Mouse (Mus musculus): Measurements from ENCODE around the gene Ankzf1. TPM values are rescaled to one million over a fixed set of nuclear protein-coding genes. Genes with fewer than 3 reads are reported as not detected.

Ankzf1 gene
- polyA plus RNA-seq, 1 experiment, result 17.4 TPM

GRCm38 (mm10) chr1:75223532-75223931 is 31.6 kb downstream of the Ankzf1 start:
- H3K36me3 ChIP-seq (ENCODE audit: control insufficient read depth, insufficient read depth, low read length, poor library complexity, severe bottlenecking), result no peaks in the 10 kb centered on the region
- H3K9ac ChIP-seq (ENCODE audit: low read depth, poor library complexity, severe bottlenecking), result no peak overlapping the region
- H3K4me1 ChIP-seq (ENCODE audit: control insufficient read depth, insufficient read depth, low read length), result peaks cover 13% of the 10 kb centered on the region
- no peak overlapping the region for H3K27ac ChIP-seq (ENCODE audit: insufficient read depth, low read length)
- H3K27me3 ChIP-seq (ENCODE audit: control insufficient read depth, insufficient read depth, low read length, poor library complexity, severe bottlenecking), result no peaks in the 10 kb centered on the region
- TF ChIP-seq CTCF (IDR thresholded peaks at IDR 0.05; ENCODE audit: low read depth, low read length), result no peak
- no peak for TF ChIP-seq EP300 (IDR thresholded peaks at IDR 0.05; ENCODE audit: insufficient read depth, low read depth, low read length)
- no peak for TF ChIP-seq POLR2A (IDR thresholded peaks at IDR 0.05; ENCODE audit: insufficient read depth, low read length)
- H3K4me3 ChIP-seq (ENCODE audit: low read depth, low read length), result no peak overlapping the region
- no peaks in the 10 kb centered on the region for H3K9me3 ChIP-seq (replicated peaks; ENCODE audit: control insufficient read depth, insufficient read depth, low read length, poor library complexity, severe bottlenecking)

- H3K4me3 ChIP-seq (ENCODE audit: low read depth, low read length), result no peak overlapping the region
- no peak overlapping the region for H3K9ac ChIP-seq (ENCODE audit: low read depth, poor library complexity, severe bottlenecking)
- H3K9me3 ChIP-seq (replicated peaks; ENCODE audit: control insufficient read depth, insufficient read depth, low read length, poor library complexity, severe bottlenecking), result no peaks in the 10 kb centered on the region
- H3K36me3 ChIP-seq (ENCODE audit: control insufficient read depth, insufficient read depth, low read length, poor library complexity, severe bottlenecking), result no peaks in the 10 kb centered on the region
- no peaks in the 10 kb centered on the region for H3K27me3 ChIP-seq (ENCODE audit: control insufficient read depth, insufficient read depth, low read length, poor library complexity, severe bottlenecking)
- H3K4me1 ChIP-seq (ENCODE audit: control insufficient read depth, insufficient read depth, low read length), result peaks cover 13% of the 10 kb centered on the region
- no peak overlapping the region for H3K27ac ChIP-seq (ENCODE audit: insufficient read depth, low read length)
- TF ChIP-seq CTCF (IDR thresholded peaks at IDR 0.05; ENCODE audit: low read depth, low read length), result no peak
- TF ChIP-seq EP300 (IDR thresholded peaks at IDR 0.05; ENCODE audit: insufficient read depth, low read depth, low read length), result no peak
- TF ChIP-seq POLR2A (IDR thresholded peaks at IDR 0.05; ENCODE audit: insufficient read depth, low read length), result no peak
These were observed 33.5 kb downstream of the Ankzf1 start for GRCm38 (mm10) chr1:75225473-75225872.

GRCm38 (mm10) chr1:75226138-75226537 is 34.2 kb downstream of the Ankzf1 start:
- no peaks in the 10 kb centered on the region for H3K9me3 ChIP-seq (replicated peaks; ENCODE audit: control insufficient read depth, insufficient read depth, low read length, poor library complexity, severe bottlenecking)
- no peaks in the 10 kb centered on the region for H3K27me3 ChIP-seq (ENCODE audit: control insufficient read depth, insufficient read depth, low read length, poor library complexity, severe bottlenecking)
- no peak overlapping the region for H3K9ac ChIP-seq (ENCODE audit: low read depth, poor library complexity, severe bottlenecking)
- no peak overlapping the region for H3K4me3 ChIP-seq (ENCODE audit: low read depth, low read length)
- TF ChIP-seq CTCF (IDR thresholded peaks at IDR 0.05; ENCODE audit: low read depth, low read length) (no peak), EP300 (IDR thresholded peaks at IDR 0.05; ENCODE audit: insufficient read depth, low read depth, low read length) (no peak), POLR2A (IDR thresholded peaks at IDR 0.05; ENCODE audit: insufficient read depth, low read length) (no peak)
- H3K36me3 ChIP-seq (ENCODE audit: control insufficient read depth, insufficient read depth, low read length, poor library complexity, severe bottlenecking), result no peaks in the 10 kb centered on the region
- no peak overlapping the region for H3K27ac ChIP-seq (ENCODE audit: insufficient read depth, low read length)
- H3K4me1 ChIP-seq (ENCODE audit: control insufficient read depth, insufficient read depth, low read length), result peaks cover 13% of the 10 kb centered on the region

- peaks cover 14% of the 10 kb centered on the region for H3K4me1 ChIP-seq (ENCODE audit: control insufficient read depth, insufficient read depth, low read length)
- no peak overlapping the region for H3K9ac ChIP-seq (ENCODE audit: low read depth, poor library complexity, severe bottlenecking)
- no peak overlapping the region for H3K4me3 ChIP-seq (ENCODE audit: low read depth, low read length)
- no peaks in the 10 kb centered on the region for H3K9me3 ChIP-seq (replicated peaks; ENCODE audit: control insufficient read depth, insufficient read depth, low read length, poor library complexity, severe bottlenecking)
- no peaks in the 10 kb centered on the region for H3K36me3 ChIP-seq (ENCODE audit: control insufficient read depth, insufficient read depth, low read length, poor library complexity, severe bottlenecking)
- no peak for TF ChIP-seq POLR2A (IDR thresholded peaks at IDR 0.05; ENCODE audit: insufficient read depth, low read length)
- no peak for TF ChIP-seq EP300 (IDR thresholded peaks at IDR 0.05; ENCODE audit: insufficient read depth, low read depth, low read length)
- TF ChIP-seq CTCF (IDR thresholded peaks at IDR 0.05; ENCODE audit: low read depth, low read length), result no peak
- H3K27me3 ChIP-seq (ENCODE audit: control insufficient read depth, insufficient read depth, low read length, poor library complexity, severe bottlenecking), result no peaks in the 10 kb centered on the region
- peak overlapping the region; percentile 4; the same call in 1 of the 2 replicates for H3K27ac ChIP-seq (ENCODE audit: insufficient read depth, low read length)
These were observed 35.7 kb downstream of the Ankzf1 start for GRCm38 (mm10) chr1:75227653-75228052.

GRCm38 (mm10) chr1:75229158-75229557 is 37.2 kb downstream of the Ankzf1 start:
- no peak overlapping the region for H3K9ac ChIP-seq (ENCODE audit: low read depth, poor library complexity, severe bottlenecking)
- H3K9me3 ChIP-seq (replicated peaks; ENCODE audit: control insufficient read depth, insufficient read depth, low read length, poor library complexity, severe bottlenecking), result no peaks in the 10 kb centered on the region
- peaks cover 11% of the 10 kb centered on the region for H3K4me1 ChIP-seq (ENCODE audit: control insufficient read depth, insufficient read depth, low read length)
- H3K36me3 ChIP-seq (ENCODE audit: control insufficient read depth, insufficient read depth, low read length, poor library complexity, severe bottlenecking), result no peaks in the 10 kb centered on the region
- no peak overlapping the region for H3K27ac ChIP-seq (ENCODE audit: insufficient read depth, low read length)
- H3K4me3 ChIP-seq (ENCODE audit: low read depth, low read length), result no peak overlapping the region
- TF ChIP-seq CTCF (IDR thresholded peaks at IDR 0.05; ENCODE audit: low read depth, low read length) (no peak), EP300 (IDR thresholded peaks at IDR 0.05; ENCODE audit: insufficient read depth, low read depth, low read length) (no peak), POLR2A (IDR thresholded peaks at IDR 0.05; ENCODE audit: insufficient read depth, low read length) (no peak)
- H3K27me3 ChIP-seq (ENCODE audit: control insufficient read depth, insufficient read depth, low read length, poor library complexity, severe bottlenecking), result no peaks in the 10 kb centered on the region

GRCm38 (mm10) chr1:75230335-75230994 is 38.5 kb downstream of the Ankzf1 start:
- Histone ChIP-seq H3K9me3 (replicated peaks; ENCODE audit: control insufficient read depth, insufficient read depth, low read length, poor library complexity, severe bottlenecking) (no peaks in the 10 kb centered on the region), H3K27ac (ENCODE audit: insufficient read depth, low read length) (no peak overlapping the region), H3K4me1 (ENCODE audit: control insufficient read depth, insufficient read depth, low read length) (peaks cover 10% of the 10 kb centered on the region), H3K36me3 (ENCODE audit: control insufficient read depth, insufficient read depth, low read length, poor library complexity, severe bottlenecking) (no peaks in the 10 kb centered on the region), H3K9ac (ENCODE audit: low read depth, poor library complexity, severe bottlenecking) (no peak overlapping the region), H3K27me3 (ENCODE audit: control insufficient read depth, insufficient read depth, low read length, poor library complexity, severe bottlenecking) (no peaks in the 10 kb centered on the region), H3K4me3 (ENCODE audit: low read depth, low read length) (no peak overlapping the region)
- no peak for TF ChIP-seq CTCF (IDR thresholded peaks at IDR 0.05; ENCODE audit: low read depth, low read length)
- TF ChIP-seq POLR2A (IDR thresholded peaks at IDR 0.05; ENCODE audit: insufficient read depth, low read length), result no peak
- no peak for TF ChIP-seq EP300 (IDR thresholded peaks at IDR 0.05; ENCODE audit: insufficient read depth, low read depth, low read length)
